Mouse (Mus musculus): ENCODE measurements around the gene Slc4a3. TPM values are rescaled to one million over a fixed set of nuclear protein-coding genes. Genes with fewer than 3 reads are reported as not detected.

The Slc4a3 gene
- total RNA-seq, 4 experiments from 2014 or later = 124 to 271 (median 199) TPM

DNA sequence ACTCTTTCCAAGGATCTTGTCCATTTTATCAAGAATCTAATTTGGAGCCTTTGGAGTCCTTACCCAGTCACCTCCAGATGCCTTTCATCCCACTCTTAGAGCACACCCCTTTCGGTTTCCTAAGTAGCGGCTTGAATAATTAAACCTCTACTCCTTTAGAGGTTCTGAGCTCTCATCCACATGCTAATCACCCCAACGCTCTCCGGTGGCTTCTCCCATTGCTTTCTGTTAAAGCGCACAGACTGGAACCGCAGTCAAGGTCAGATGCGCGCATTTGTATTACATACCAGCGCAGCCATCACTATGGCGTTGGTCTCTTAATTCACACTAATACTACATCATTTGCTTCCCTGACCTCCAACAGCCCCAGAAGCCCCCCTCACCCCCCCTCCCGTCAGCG, 55.7 kb downstream of the Slc4a3 start:
- no peak for DNase-seq

DNA sequence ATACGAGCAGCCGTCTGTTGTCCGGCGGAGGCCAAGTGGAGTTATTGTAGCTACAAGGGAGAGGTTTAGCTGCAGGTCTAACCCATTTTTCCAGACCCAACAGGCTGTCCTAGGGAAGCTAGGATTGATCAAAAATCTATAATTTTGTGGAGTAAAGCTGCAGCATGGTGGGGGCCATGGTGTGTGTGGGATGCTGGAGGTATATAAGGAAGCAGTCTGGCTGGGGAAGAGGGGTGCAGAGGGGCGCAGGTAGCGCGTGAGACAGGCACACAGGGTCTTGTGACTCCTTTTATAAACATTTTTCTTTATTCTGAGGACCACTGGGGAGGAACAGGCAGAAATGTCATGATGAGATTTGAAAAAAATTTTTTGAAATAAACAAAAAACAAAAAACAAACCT, 57.5 kb downstream of the Slc4a3 start:
- no peak for DNase-seq

GRCm38 (mm10) chr1:75608225-75608624, 62.2 kb downstream of the Slc4a3 start:
- DNase-seq = no peak

- DNase-seq = no peak
Measured at GRCm38 (mm10) chr1:75608625-75609263, 62.7 kb downstream of the Slc4a3 start.

- no peak for DNase-seq
Measured at GRCm38 (mm10) chr1:75609264-75609662, 63.2 kb downstream of the Slc4a3 start.

DNA sequence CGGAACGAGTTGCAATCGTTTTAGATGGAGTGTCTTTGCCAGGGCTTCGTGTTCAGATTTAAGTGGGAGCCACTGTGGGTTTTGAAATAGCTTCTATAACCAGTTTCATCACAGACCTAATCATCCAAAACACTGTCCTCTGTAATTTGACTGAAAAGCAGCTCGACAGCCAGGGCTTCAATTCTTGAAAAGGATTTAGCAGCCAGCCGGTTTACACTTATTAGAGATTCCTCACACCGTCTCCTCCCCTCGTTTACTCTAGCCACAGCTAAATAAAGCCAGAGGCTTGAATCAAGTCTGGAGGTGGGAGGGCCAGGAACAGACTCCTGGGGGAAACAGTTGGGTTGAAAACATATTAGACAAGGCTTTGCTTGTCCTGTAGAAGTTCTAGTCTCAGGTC, 64.5 kb downstream of the Slc4a3 start:
- no peak for DNase-seq

Other genes starting within 250 kb of the Slc4a3 start
- 100 to 1,000 TPM; 101 to 112 (median 104) TPM for gene Dnpep, start 228.3 kb upstream of the Slc4a3 start, total RNA-seq (2022)
- 10 to 100 TPM; 13.3 to 16.4 (median 15.6) TPM for gene Des, start 185.9 kb upstream of the Slc4a3 start, total RNA-seq (2022)
- 10 to 100 TPM; 13.7 to 32.9 (median 22.2) TPM for gene Speg, start 171.0 kb upstream of the Slc4a3 start, total RNA-seq (2022)
- gene Gmppa, start 110.3 kb upstream of the Slc4a3 start, total RNA-seq (2022) = 100 to 1,000 TPM in 1 of 4 experiments, 10 to 100 TPM in 3; 56.5 to 103 (median 92.0) TPM
- 10 to 100 TPM in 2 of 4 experiments, 1 to 10 TPM in 2; 4.9 to 11.1 (median 8.4) TPM for gene Asic4, start 95.8 kb upstream of the Slc4a3 start, total RNA-seq (2022)
- gene Chpf, start 67.0 kb upstream of the Slc4a3 start, total RNA-seq (2022) = 10 to 100 TPM; 56.6 to 72.7 (median 67.0) TPM
- gene Tmem198, start 66.7 kb upstream of the Slc4a3 start, total RNA-seq (2022) = 1 to 10 TPM; 2.5 to 5.8 (median 3.0) TPM
- 100 to 1,000 TPM in 1 of 4 experiments, 10 to 100 TPM in 3; 71.0 to 109 (median 87.5) TPM for gene Obsl1, start 39.8 kb upstream of the Slc4a3 start, total RNA-seq (2022)
- gene Inha, start 39.2 kb upstream of the Slc4a3 start, total RNA-seq (2022) = 10 to 100 TPM; 22.8 to 56.9 (median 34.3) TPM
- gene Stk11ip, start 24.7 kb upstream of the Slc4a3 start, total RNA-seq (2022) = 10 to 100 TPM; 19.1 to 34.9 (median 31.3) TPM